Mouse (Mus musculus): ENCODE data around the gene Scd2. TPM values are rescaled to one million over a fixed set of nuclear protein-coding genes. Genes with fewer than 3 reads are reported as not detected.

Gene Scd2
- total RNA-seq, 2 experiments from 2014 or later = 10.7 to 13.0 TPM

GRCm38 (mm10) chr19:44294588-44295041 lies 1.1 kb downstream of the Scd2 start:
- peak; percentile 87 to 89 for DNase-seq
- intact Hi-C loops (cut with DNase I) = loop anchor here (1.0 to 10.0 kb wide), 4 partner anchors 28 to 130 kb away; no protein-coding TSS in a partner anchor

- DNase-seq = peak in 1 of 2 experiments; percentile 40
- intact Hi-C loops (cut with DNase I) = loop anchor here (1.0 to 10.0 kb wide), 4 partner anchors 28 to 130 kb away; no protein-coding TSS in a partner anchor
Measured at GRCm38 (mm10) chr19:44295251-44295650, 1.8 kb downstream of the Scd2 start.

- DNase-seq = peak; percentile 82 to 88
- intact Hi-C loops (cut with DNase I) = loop anchor here (1.0 to 10.0 kb wide), 4 partner anchors 29 to 131 kb away; no protein-coding TSS in a partner anchor
Measured at GRCm38 (mm10) chr19:44295741-44296140, 2.3 kb downstream of the Scd2 start.

GRCm38 (mm10) chr19:44296186-44296585 lies 2.7 kb downstream of the Scd2 start:
- no peak for DNase-seq
- intact Hi-C loops (cut with DNase I) = loop anchor here (10.0 kb wide), 1 partner anchor 131 kb away; no protein-coding TSS in a partner anchor

GRCm38 (mm10) chr19:44297068-44297760 lies 3.7 kb downstream of the Scd2 start:
- intact Hi-C loops (cut with DNase I) = loop anchor here (10.0 kb wide), 1 partner anchor 132 kb away; no protein-coding TSS in a partner anchor
- DNase-seq = no peak

GRCm38 (mm10) chr19:44297862-44298261 lies 4.4 kb downstream of the Scd2 start:
- intact Hi-C loops (cut with DNase I) = loop anchor here (10.0 kb wide), 1 partner anchor 133 kb away; no protein-coding TSS in a partner anchor
- no peak for DNase-seq

- intact Hi-C loops (cut with DNase I) = loop anchor here (10.0 kb wide), 1 partner anchor 134 kb away; no protein-coding TSS in a partner anchor
- no peak for DNase-seq
Measured at GRCm38 (mm10) chr19:44299078-44299477, 5.6 kb downstream of the Scd2 start.

- intact Hi-C loops (cut with DNase I) = loop anchor here (10.0 kb wide), 1 partner anchor 135 kb away; no protein-coding TSS in a partner anchor
- no peak for DNase-seq
Measured at GRCm38 (mm10) chr19:44299902-44300301, 6.4 kb downstream of the Scd2 start.

- no peak for DNase-seq
- intact Hi-C loops (cut with DNase I) = no loop called here
Measured at GRCm38 (mm10) chr19:44300520-44300919, 7.0 kb downstream of the Scd2 start.

GRCm38 (mm10) chr19:44301176-44301575 lies 7.7 kb downstream of the Scd2 start:
- DNase-seq = no peak
- intact Hi-C loops (cut with DNase I) = no loop called here

GRCm38 (mm10) chr19:44301671-44302305 lies 8.3 kb downstream of the Scd2 start:
- intact Hi-C loops (cut with DNase I) = no loop called here

GRCm38 (mm10) chr19:44302901-44303300 lies 9.4 kb downstream of the Scd2 start:
- DNase-seq = no peak
- intact Hi-C loops (cut with DNase I) = no loop called here

More at GRCm38 (mm10) chr19:44301671-44302305, 8.3 kb downstream of the Scd2 start:
- DNase-seq = no peak

GRCm38 (mm10) chr19:44303502-44303901 lies 10.0 kb downstream of the Scd2 start:
- intact Hi-C loops (cut with DNase I) = no loop called here
- no peak for DNase-seq

- no peak for DNase-seq
- intact Hi-C loops (cut with DNase I) = no loop called here
Measured at GRCm38 (mm10) chr19:44304419-44304818, 10.9 kb downstream of the Scd2 start.

GRCm38 (mm10) chr19:44304851-44305510 lies 11.5 kb downstream of the Scd2 start:
- intact Hi-C loops (cut with DNase I) = no loop called here
- DNase-seq = no peak

- DNase-seq = no peak
Measured at GRCm38 (mm10) chr19:44305701-44306100, 12.2 kb downstream of the Scd2 start.

GRCm38 (mm10) chr19:44306171-44306570 lies 12.7 kb downstream of the Scd2 start:
- intact Hi-C loops (cut with DNase I) = no loop called here
- no peak for DNase-seq

More at GRCm38 (mm10) chr19:44305701-44306100, 12.2 kb downstream of the Scd2 start:
- intact Hi-C loops (cut with DNase I) = no loop called here

GRCm38 (mm10) chr19:44307101-44307914 lies 13.8 kb downstream of the Scd2 start:
- intact Hi-C loops (cut with DNase I) = no loop called here

GRCm38 (mm10) chr19:44307915-44308470 lies 14.5 kb downstream of the Scd2 start:
- no peak for DNase-seq
- intact Hi-C loops (cut with DNase I) = no loop called here

More at GRCm38 (mm10) chr19:44307101-44307914, 13.8 kb downstream of the Scd2 start:
- no peak for DNase-seq

Data from heart, postnatal 36 days (tissue).